Mouse (Mus musculus) left cerebral cortex, postnatal 14 days (tissue): ENCODE data around the gene Rimbp3. TPM values are rescaled to one million over a fixed set of nuclear protein-coding genes. Genes with fewer than 3 reads are reported as not detected.
"Not testable (repeated sequence)": the region's sequence is repeated elsewhere in the genome, so short reads cannot be mapped to it uniquely, and the experiment has no call there.

ENCODE experiments used
- DNase-seq, 2 experiments: peaks; one replicate each; pipeline ENCODE4 v3.0.0; 2021 to 2022; ENCODE audit warnings: low spot score in 2 of 2, mixed read lengths in 1 of 2
- intact Hi-C: fragments of 180-260 bp; cut with DNase I; formaldehyde crosslinking; loops from one replicate; pipeline ENCODE4 v1.15.1; 2025
- long read RNA-seq, 2 experiments: library from polyadenylated mRNA; stranded (forward); transcript quantifications; one replicate each; pipeline ENCODE4 v2.0.0; 2021
- total RNA-seq, 2 experiments: library from RNA; stranded (reverse); gene quantifications; 2 replicates each; pipeline ENCODE4 v1.2.3; 2021

Rimbp3 gene
- total RNA-seq = 1 to 10 TPM; 1.5 to 1.8 TPM
- long read RNA-seq, experiment 1, full-length matches to known transcripts = 2 of 2 reads
- long read RNA-seq, experiment 1, partial matches to known transcripts = 0 of 2 reads
- long read RNA-seq, experiment 1, other reads (novel, unspliced or antisense) = 0 of 2 reads
- long read RNA-seq, experiment 2 = 0 reads

GRCm38 (mm10) chr16:17208389-17209361 is at the start of gene Rimbp3:
Rimbp3 (plus strand) TSS chr16:17208603.
- intact Hi-C loops = loop anchor here (1.0 to 2.0 kb wide), 3 partner anchors 26 to 82 kb away; no protein-coding TSS in a partner anchor
- peak; percentile 89 to 91 for DNase-seq

GRCm38 (mm10) chr16:17165478-17165877 is 42.9 kb upstream of the Rimbp3 start:
- intact Hi-C loops = not testable (repeated sequence)

GRCm38 (mm10) chr16:17167179-17167578 is 41.2 kb upstream of the Rimbp3 start:
- no peak for DNase-seq
- intact Hi-C loops = no loop called here

More at GRCm38 (mm10) chr16:17165478-17165877, 42.9 kb upstream of the Rimbp3 start:
- not testable (repeated sequence) for DNase-seq

GRCm38 (mm10) chr16:17168049-17168448 is 40.4 kb upstream of the Rimbp3 start:
- no peak for DNase-seq
- intact Hi-C loops = no loop called here

GRCm38 (mm10) chr16:17175765-17176164 is 32.6 kb upstream of the Rimbp3 start:
- intact Hi-C loops = no loop called here
- no peak for DNase-seq

GRCm38 (mm10) chr16:17177623-17178170 is 30.7 kb upstream of the Rimbp3 start:
- intact Hi-C loops = no loop called here
- DNase-seq = no peak

- DNase-seq = no peak
- intact Hi-C loops = no loop called here
Observed at GRCm38 (mm10) chr16:17179706-17180105, 28.7 kb upstream of the Rimbp3 start.

GRCm38 (mm10) chr16:17181382-17181781 is 27.0 kb upstream of the Rimbp3 start:
- intact Hi-C loops = no loop called here

GRCm38 (mm10) chr16:17182136-17182535 is 26.3 kb upstream of the Rimbp3 start:
- intact Hi-C loops = no loop called here
- no peak for DNase-seq

More at GRCm38 (mm10) chr16:17181382-17181781, 27.0 kb upstream of the Rimbp3 start:
- peak in 1 of 2 experiments; percentile 20 for DNase-seq

GRCm38 (mm10) chr16:17183003-17183402 is 25.4 kb upstream of the Rimbp3 start:
- no peak for DNase-seq
- intact Hi-C loops = no loop called here

- no peak for DNase-seq
- intact Hi-C loops = no loop called here
Observed at GRCm38 (mm10) chr16:17185475-17185874, 22.9 kb upstream of the Rimbp3 start.

- no peak for DNase-seq
- intact Hi-C loops = no loop called here
Observed at GRCm38 (mm10) chr16:17193823-17194222, 14.6 kb upstream of the Rimbp3 start.

GRCm38 (mm10) chr16:17200121-17200952 is 8.1 kb upstream of the Rimbp3 start:
- peak in 1 of 2 experiments; percentile 18 for DNase-seq
- intact Hi-C loops = loop anchor here (5.0 kb wide), 1 partner anchor 48 kb away; no protein-coding TSS in a partner anchor

GRCm38 (mm10) chr16:17200953-17201707 is 7.3 kb upstream of the Rimbp3 start:
- peak; percentile 75 to 85 for DNase-seq
- intact Hi-C loops = loop anchor here (5.0 kb wide), 1 partner anchor 49 kb away; no protein-coding TSS in a partner anchor

- intact Hi-C loops = loop anchor here (5.0 kb wide), 1 partner anchor 50 kb away; no protein-coding TSS in a partner anchor
Observed at GRCm38 (mm10) chr16:17201977-17202376, 6.4 kb upstream of the Rimbp3 start.

GRCm38 (mm10) chr16:17202549-17202948 is 5.9 kb upstream of the Rimbp3 start, which contains the start of gene Ube2l3:
Ube2l3 (minus strand) TSS chr16:17202649.
- intact Hi-C loops = loop anchor here (5.0 kb wide), 1 partner anchor 50 kb away; no protein-coding TSS in a partner anchor
- no peak for DNase-seq

More at GRCm38 (mm10) chr16:17201977-17202376, 6.4 kb upstream of the Rimbp3 start:
- peak in 1 of 2 experiments; percentile 47 for DNase-seq

- DNase-seq = peak in 1 of 2 experiments; percentile 16
- intact Hi-C loops = loop anchor here (5.0 kb wide), 1 partner anchor 53 kb away; no protein-coding TSS in a partner anchor
Observed at GRCm38 (mm10) chr16:17204990-17205389, 3.4 kb upstream of the Rimbp3 start.

- DNase-seq = no peak
- intact Hi-C loops = loop anchor here (1.0 to 2.0 kb wide), 3 partner anchors 25 to 83 kb away; no protein-coding TSS in a partner anchor
Observed at GRCm38 (mm10) chr16:17209404-17209960, 1.1 kb downstream of the Rimbp3 start.
